Mouse (Mus musculus): ENCODE results near the gene Thnsl1.
"Not testable (repeated sequence)": the region's sequence is repeated elsewhere in the genome, so short reads cannot be mapped to it uniquely, and the experiment has no call there.

Thnsl1 gene

GRCm38 (mm10) chr2:21236846-21237245 lies 31.3 kb downstream of the Thnsl1 start:
- no peak for DNase-seq (ENCODE audit: low read depth)

- DNase-seq (ENCODE audit: low read depth), result not testable (repeated sequence)
Measured at GRCm38 (mm10) chr2:21244104-21244503, 38.6 kb downstream of the Thnsl1 start.

GRCm38 (mm10) chr2:21244986-21245385 lies 39.5 kb downstream of the Thnsl1 start:
- DNase-seq (ENCODE audit: low read depth), result no peak

DNA sequence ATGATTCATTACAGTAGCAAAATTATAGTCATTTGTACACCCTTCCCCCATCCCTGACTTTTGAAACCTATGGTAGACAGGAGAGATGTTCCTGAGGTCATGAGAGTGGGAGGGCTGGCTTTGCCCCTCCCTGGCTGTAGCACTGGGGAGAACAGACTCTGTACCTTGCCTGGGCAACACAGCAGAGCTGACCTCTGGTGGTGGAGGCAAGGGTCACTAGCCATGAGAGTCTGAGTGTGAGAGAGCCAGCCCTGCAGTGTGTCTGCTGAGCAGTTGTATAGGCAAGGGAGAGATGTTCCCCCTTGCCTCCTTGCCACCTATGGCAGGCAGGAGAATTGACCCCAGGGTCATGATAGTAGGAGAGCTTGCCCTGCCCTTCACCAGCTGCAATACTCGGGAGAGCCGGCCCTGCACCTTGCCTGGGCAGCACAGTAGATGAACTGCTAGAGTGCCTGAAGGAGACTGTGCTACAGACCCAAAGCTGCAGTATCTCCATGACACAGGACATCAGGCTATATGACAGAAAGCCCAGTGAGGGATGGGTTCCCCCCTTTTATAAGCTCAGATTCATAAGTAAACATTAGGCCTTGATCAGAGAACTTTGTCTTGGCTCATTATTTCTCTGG lies 40.1 kb downstream of the Thnsl1 start:
- DNase-seq (ENCODE audit: low read depth), result no peak

DNA sequence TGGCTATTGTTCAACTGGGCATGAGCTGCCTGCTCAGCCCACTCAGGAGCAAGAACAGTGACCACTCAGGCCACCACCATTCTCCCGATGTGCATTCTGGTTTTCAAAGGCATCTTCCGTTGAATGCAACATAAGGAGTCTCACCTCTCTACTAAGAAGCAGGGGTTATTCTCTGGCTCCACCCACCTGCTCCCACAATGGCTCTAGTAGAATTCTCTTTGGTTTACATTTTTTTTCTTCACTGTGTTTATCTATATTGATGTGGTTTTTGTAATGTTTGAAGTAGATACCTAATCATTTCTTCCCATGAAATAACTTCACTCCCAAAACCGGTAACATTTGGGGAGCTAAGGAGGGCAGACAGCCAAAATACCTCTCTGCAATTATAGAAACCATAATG lies 48.1 kb downstream of the Thnsl1 start:
- no peak for DNase-seq (ENCODE audit: low read depth)

GRCm38 (mm10) chr2:21254308-21254707 lies 48.8 kb downstream of the Thnsl1 start:
- no peak for DNase-seq (ENCODE audit: low read depth)

DNA sequence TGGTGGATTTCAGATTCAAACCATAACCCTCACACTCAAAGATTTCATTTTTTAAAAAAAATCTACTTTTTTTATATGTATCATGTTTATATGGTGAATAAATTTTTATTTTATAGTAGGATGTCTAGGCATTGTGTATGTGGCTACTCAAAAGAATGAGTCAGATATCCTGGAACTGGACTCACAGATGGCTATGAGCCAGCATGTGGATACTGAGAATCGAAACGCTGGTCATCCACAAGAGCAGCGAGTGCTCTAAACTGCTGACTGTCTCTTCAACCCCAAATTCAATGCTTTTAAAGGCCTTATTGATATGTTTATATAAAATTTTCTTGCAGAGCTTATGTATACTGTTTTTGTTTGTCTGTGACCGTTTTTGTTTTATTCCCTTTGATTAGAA lies 52.8 kb downstream of the Thnsl1 start:
- no peak for DNase-seq (ENCODE audit: low read depth)

DNA sequence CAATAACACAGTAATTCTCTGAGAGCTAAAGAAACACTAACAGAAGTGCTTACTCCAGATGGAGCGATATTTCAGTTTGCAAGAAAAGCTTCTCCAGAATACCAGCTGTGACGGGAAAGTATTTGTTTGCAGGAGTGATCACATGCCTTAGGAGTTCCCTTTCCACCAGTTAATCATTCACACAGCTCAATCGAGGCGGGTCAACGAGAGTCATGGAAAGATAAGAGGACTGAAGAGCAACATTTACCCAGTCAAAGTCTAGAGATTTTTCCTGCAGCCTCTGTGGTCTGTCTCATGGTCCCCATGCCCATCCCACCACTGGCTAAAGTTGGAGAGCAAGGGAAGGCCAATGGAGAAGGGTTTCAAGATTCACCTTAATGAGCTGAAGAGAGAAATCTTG lies 53.6 kb downstream of the Thnsl1 start:
- DNase-seq (ENCODE audit: low read depth), result no peak

DNA sequence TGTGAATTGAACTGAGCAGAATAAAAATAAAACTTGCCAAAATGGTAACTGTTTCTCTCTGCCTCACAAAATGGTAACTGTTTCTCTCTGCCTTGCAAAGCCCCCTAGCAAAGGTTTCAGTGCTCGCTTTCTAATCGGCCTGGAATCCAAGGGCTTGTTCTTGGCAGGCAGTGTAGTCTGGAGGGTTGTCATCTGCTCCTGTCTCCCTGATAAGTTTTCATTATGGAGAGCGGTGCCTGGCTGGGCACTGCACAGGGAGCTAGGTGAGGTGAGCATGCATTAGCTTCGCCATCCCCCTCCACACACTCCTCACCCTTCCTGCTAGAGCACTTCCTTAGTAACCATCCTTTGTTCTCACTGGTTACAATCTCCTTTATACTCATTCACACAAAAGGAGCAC lies 54.5 kb downstream of the Thnsl1 start:
- no peak for DNase-seq (ENCODE audit: low read depth)

DNA sequence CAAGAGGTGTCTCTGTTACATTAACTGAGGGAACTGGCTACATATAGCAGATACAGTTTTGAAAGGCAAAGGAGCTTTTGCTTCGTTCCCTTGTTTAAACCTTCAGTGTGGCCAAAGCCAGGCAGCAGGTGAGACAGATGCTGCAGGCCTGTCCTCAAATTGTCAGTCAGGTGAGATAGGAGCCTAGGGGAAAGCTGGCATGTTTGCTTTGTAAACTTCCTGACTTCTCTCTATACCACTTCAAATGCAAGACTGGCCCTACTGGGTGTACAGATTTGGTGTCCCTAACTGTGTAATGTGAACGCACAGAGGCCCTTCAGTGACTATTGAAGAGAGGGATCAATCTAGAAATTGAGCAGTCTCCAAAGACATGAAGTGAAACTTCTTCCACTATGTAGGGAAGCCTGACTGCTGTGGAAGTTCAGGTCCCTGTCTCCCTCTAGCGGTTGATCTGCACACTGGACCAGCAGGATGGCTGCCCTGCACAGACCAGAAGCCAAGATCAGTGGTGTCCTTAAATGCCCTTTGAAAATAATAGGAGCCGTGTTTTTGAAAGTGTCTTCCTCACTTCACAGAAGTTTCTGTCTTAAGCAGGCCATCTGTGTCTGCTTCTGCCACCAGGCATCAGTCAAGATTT lies 56.0 kb downstream of the Thnsl1 start:
- DNase-seq (ENCODE audit: low read depth), result peak; percentile 79

DNA sequence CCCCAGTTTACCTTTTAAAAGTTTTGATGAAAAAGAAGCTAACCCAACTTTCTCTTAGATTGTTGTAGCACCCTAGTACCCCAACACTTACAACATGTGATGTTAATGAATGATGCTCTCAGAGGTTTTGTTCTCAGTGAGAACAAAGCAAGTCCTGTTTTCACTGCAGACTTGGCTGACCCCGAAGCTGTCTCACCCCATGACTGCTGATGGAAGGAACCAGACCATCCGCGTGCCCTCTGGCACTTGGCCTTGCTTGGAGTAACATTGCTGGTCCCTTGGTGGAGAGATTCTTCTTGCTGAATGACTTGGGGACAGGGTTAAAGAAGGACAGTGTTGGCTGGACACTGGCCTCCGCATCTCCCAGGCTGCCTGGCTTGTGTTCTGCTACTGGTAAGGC lies 58.5 kb downstream of the Thnsl1 start:
- no peak for DNase-seq (ENCODE audit: low read depth)

All from naive thymus-derived CD4-positive, alpha-beta T cell, adult 2 months (primary cell).